Mouse (Mus musculus): Measurements from ENCODE around the gene Tarsl2. TPM values are rescaled to one million over a fixed set of nuclear protein-coding genes. Genes with fewer than 3 reads are reported as not detected.

The Tarsl2 gene
- polyA plus RNA-seq (2012; ENCODE audit: low replicate concordance): 3.3 and 4.1 TPM in 2 replicates

DNA sequence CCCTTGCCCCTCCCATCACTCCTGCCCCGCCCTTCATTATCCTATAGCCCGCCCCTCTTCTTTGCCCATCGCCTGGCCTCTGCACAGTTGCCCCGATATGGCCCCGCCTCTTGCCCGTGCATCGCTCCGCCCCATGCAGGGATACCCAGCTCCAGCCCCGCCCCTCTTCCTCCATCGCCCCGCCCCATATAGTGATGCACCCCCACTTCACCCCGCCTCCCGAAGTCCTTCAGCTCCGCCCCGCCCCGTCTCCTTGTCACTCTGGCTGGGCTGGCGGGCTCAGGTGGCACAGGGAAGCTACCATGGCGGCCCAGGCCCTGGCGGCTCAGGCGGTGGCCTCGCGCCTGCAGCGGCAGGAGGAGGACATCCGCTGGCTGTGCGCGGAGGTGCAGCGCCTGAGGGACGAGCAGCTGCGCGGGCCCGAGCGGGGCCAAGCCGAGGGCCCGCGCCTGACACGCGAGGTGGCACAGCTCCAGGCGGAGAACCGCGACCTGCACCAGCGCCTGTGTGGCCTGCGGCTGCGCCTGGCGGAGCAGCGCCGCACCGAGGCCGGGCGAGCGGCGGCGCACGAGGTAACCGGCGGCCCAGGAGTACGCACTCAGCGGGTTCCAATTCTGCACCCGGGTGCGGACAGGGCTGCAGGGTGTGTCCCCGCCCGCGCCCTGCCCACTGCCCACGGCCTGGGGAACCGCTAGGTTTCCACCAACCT lies at the start of gene Tarsl2:
Gene Tarsl2, plus strand, starts transcription at position 256 of the 709 bp plus-strand sequence.

DNA sequence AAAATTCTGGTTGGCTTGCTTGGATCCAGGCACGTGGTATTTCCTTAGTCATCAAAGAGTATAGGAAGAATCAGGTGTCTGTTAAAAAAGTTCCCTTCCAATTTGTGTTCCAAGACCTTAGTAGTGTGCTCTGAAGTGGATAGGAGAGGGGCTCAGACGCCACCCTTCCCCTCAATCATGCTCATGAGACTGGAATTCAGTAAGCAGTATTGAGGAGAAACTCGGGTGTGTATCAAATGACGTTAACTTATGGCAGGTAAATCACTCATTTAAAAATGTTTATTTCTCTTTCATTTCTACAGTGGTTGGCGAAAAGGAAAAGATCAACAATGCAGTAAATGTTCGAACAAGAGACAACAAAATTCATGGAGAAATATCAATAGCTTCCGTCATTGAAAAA lies 46.2 kb downstream of the Tarsl2 start, which contains the start of gene Tm2d3:
Gene Tm2d3, plus strand, starts transcription at position 301 of the 400 bp plus-strand sequence.

Other genes starting within 250 kb of the Tarsl2 start
- 0.20 and 0.37 TPM in 2 replicates for gene Tjp1, start 117.1 kb upstream of the Tarsl2 start, polyA plus RNA-seq (2012; ENCODE audit: low replicate concordance)
- gene Tm2d3, start 46.3 kb downstream of the Tarsl2 start, polyA plus RNA-seq (2012; ENCODE audit: low replicate concordance): 9.8 and 35.4 TPM in 2 replicates
- 0.06 TPM in 1 of 2 replicates, not detected in the other for gene Pcsk6, start 216.8 kb downstream of the Tarsl2 start, polyA plus RNA-seq (2012; ENCODE audit: low replicate concordance)

All from hematopoietic multipotent progenitor cell, adult 10-12 weeks (in vitro differentiated cells).